Mouse (Mus musculus) layer of hippocampus, postnatal 10 days (tissue): Measurements from ENCODE around the gene Alk. TPM values are rescaled to one million over a fixed set of nuclear protein-coding genes. Genes with fewer than 3 reads are reported as not detected.

ENCODE experiments used
- DNase-seq, 2 experiments: peaks; one replicate each; pipeline ENCODE4 v3.0.0; 2021; ENCODE audit warnings: low spot score in 2 of 2
- long read RNA-seq: library from polyadenylated mRNA; stranded (forward); transcript quantifications from one replicate; pipeline ENCODE4 v2.0.0, GENCODE M21; 2023
- total RNA-seq, 2 experiments: library from RNA; stranded (reverse); gene quantifications; 2 replicates each; pipeline ENCODE4 v1.2.3; 2021

The Alk gene
- total RNA-seq, result 1 to 10 TPM; 8.4 to 9.5 TPM
- long read RNA-seq, partial matches to known transcripts, result 0 of 6 reads
- long read RNA-seq, other reads (novel, unspliced or antisense), result 6 of 6 reads

DNA sequence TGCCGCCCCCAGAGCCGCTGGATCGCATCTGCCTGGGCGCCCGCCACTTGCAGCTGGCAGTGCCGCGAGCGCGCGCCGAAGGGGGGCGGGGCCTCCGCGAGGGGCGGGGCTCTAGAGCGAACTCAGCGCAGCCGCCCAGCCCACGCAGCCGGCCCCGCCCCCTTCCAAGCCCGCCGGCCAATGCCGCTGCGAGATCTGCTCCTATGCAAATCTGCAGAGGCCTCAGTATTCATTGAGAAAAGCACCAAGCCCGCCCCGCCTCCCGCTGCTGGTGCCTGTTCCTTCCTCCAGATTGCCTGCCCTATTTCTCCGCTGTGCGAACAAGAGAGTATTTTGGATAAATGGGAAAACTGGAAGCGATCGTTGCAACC lies at the start of gene Alk:
Alk (minus strand) TSS at position 18 of the 371 bp plus-strand sequence.
- DNase-seq, result peak; percentile 84 to 93

DNA sequence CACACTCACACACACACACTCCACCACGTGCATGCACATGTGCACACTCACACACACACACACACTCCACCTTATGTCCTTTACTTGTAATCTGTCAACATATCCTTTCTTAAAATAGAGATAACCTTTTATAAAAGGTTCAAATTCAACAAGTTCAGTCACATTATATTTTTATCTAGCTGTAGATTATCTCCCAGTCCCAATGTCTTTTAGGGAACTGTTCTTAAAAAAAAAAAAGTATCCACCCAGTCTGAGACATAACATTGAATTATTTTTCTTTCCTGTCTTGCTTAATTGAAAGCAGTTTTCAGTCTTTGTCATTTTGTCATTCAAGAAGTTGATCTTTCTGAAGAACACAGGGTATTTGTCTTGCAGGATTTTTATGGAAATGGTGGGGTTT lies 48.4 kb upstream of the Alk start:
- no peak for DNase-seq

DNA sequence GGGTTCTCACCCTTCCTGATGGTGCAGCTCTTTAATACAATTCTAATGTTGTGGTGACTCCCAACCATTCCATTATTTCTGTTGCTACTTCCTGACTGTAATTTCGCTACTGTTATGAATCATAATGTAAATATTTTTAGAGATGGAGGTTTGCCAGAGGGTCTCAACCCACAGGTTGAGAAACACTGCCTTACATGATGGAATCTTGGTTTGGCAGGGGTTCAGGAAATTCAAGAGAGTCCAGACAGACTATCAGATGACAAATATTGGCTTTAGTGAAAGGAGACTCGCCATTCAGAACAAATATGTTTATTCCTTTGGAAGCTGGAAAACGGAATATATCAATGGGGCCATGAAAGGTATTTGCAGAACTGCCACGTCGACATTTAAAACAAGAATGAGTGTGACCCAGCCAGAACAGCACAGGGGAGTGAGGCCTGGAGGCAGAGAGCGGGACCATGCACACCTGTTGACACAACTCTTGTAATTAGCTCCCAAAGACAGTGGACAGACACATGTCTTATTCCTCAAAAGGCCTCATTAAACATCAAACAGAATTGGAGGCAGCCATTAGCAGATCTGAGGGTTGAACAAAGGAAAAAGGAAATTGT lies 44.3 kb upstream of the Alk start:
- DNase-seq, result no peak

DNA sequence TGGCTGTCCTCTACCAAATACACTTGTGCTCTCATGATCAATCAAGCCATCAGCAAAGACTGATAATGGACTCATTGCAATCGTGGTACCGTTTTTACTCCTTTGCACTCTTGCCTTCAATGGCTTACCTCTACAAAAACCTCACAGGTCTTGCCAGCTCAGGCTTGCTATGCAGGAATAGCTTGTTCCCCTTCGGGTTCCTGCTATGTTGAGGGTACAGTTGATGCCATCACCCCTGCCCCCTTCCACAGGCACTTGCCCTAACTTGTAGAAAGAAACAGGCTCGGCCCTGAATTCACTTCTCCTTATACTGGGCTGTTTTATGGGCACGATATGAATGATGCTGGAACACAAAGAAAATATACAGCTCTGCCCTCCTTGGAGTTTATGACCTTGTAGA lies 41.7 kb upstream of the Alk start:
- no peak for DNase-seq

DNA sequence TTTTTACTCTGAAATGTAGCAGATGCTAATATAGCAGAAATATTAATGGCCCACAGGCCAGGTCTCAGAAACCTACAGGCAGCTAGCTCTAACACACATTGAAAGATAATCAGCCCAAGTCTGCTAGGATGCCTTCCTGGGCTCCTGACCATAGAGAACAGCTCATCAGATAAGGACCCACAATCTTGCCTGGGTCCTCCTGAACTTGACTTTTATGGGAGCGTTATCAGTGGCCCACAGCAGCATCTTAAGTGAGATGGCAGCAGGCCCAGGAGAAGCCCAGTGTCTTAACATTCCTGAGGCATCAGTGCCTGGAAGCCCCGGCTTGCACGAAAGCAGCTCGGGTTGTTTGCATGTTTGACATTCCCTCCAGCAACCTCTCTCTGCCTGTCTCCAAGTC lies 35.7 kb upstream of the Alk start:
- no peak for DNase-seq

DNA sequence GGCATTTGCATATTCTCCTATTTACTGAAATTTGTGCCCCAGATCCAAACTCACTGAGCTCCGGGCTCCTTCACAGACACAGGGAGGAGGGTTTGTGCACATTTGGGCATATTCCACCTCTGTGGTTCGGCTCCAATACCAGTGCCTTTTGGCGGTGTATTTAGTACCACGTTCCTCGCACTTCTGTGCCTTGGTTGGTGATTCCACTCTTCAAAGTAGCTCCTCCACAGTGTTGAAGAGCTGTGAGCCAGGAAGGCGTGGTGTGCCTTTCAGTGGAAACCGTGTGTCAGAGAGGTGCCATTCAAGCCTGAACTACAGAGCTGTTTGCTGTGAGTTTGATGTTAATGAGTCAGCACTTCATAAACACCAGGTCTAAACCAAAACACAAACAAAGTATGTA lies 35.0 kb upstream of the Alk start:
- no peak for DNase-seq

DNA sequence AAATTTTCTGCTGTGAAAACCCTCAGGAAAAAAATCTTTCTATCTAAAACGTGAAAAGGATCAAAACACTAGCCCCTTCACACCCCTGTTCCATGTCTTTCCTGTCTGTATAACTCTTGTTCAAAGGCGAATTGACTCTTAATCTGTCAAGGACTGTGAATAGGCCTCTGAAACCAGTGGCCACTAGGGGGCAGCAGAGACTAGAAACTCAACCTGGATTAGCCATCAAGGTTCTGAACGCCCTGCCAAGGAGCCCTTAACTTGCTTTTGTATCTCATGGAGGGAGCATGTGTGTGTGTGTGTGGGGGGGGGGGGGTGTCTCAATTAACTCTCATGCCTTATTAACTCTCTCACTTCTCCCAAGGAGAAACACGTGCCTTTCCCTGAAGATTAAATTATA lies 1.8 kb upstream of the Alk start:
- peak; percentile 95 to 96 for DNase-seq

DNA sequence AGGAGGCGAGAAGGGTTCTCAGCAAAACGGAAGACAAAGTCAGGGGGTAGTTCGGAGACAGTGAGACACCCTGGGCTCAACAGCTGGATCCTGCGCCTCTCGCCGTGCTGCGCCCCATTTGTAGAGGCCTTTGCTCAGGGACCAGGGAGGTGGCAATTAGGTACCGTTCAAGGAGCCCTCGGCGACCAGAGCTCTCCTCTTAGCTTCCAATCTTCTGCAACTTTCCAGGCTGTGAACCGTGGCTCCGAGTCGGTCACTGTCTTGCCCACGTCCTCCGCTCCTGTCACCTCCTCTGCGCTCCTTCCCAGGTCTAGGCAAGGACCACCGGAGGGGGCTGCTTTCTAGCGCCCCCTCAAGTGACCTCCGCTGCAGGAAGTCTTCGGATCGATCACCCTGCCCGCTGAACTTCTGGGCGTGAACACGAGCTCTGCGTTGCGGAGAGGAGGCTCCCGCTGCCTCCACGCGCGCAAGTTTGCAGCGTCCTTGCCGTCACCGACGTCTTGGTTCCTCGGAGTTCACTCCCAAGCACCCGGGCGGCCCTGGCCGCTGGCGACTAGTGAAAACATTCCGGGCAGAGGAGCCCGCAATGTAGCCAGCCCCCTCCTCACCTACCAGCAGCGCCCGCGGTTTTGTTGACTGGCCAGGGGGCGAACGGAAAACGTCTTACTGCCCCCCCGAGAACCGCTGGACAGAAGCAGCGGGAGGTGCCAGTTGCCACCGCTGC lies 379 bp downstream of the Alk start:
- DNase-seq, result no peak

DNA sequence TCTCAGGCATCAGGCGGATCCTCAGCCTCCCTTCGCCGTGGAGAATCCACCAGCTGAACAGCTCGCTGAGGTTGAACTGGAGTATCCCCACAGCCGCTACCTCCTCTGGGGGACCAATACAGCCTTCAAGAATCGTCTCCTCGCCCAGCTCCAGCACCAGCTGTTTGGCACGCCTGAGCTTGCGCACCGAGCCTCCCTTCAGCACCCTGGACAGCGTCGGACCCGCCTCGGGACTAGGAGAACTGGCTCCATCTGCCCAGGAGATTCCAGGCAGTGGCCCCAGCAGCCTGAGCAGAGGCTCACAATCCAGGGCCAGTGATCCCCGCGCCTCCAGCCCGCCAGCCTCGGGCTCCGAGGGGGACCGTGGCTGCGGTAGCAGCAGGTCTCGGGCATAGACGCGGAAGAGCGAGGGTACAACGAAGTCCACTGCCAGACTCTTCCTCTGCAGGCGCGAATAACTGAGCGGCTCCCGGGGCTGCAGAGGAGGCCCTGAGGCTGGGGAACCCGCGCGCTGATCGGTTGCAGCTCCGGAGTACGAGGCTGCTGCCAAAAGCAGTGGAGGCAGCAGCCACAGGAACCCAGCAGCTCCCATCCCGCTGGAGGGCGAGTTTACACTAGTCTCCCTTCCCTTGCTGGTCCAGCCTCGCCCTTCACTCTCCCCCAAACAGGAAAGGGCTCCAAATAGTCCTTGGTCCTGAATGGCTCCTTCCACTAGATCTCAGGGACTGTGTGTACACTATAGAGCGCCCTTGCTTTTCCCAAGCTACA lies 1.1 kb downstream of the Alk start:
- peak; percentile 69 to 72 for DNase-seq

DNA sequence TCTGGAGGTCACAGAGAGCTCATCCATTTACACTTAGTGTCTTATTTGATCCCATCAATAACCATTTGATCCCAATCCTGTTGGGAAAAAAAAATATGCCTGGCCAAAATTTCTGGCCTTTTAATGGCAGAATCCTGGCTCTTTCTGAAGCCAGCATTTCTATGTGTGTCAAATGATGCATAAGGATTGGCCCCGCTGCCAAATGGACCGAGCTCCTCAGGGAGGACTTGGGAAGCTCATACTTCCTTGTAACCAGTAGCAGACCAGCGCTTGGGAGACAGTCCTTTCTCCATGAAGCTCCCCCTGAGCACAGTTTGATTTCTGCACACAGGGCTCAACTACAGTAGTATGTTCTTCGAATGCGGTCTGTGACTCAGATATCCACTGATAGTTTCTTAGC lies 3.6 kb downstream of the Alk start:
- no peak for DNase-seq

DNA sequence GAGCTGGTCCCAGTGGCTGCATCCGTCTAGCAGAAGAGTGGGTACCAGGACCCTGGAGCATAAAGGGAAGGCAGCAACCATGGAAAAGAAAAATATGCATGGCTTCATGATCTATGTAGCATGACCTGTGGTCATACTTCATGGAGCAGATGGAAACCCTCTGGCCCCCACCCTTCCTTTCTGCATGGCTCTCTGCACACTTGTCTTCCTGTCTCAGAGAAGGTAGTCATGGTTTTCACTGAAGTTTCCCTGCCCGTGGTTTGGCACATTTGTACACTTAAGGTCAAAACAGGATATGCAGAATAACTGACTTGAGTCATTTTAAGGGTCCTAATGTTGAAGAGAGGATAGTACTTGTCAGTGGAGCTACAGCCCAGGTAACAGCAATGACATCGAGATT lies 16.8 kb downstream of the Alk start:
- no peak for DNase-seq

DNA sequence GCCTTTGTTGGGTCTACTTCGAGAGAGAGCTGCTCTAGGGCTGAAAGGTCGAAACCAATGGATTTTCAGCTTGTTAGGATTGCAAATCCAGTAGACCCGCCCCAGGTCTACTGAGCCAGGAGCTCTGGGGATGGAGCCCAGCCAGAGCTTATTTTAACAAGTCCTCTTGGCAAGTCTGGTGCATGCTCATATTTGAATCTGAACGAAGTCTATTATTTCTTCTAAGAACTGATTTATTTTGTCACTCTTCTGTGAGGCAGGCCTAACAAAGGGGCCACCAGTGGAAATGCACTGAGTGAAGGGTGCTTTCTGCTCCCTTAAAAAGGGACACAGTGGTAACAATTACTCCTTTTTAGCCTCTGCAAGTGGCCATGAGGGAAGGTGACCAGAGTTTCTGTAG lies 24.3 kb downstream of the Alk start:
- peak; percentile 11 to 32 for DNase-seq

DNA sequence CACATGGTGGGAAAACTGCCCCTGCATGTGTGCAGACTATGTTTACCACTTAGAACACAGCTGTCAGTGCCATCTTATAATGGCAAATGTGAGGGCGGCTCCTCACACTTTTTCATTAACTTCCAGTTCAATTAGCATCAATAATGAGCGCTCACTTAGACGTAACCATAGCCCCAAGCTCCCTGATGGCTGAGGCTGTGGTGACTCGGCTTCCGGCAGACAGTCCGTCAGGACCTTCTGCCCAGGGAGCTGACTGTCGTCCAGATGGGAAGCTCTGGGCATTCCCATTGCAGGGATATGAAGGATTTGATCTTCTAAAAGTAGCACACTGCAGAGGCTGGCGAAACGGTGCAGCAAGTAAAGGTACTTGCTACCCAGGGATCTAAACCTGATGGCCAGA lies 25.1 kb downstream of the Alk start:
- no peak for DNase-seq

DNA sequence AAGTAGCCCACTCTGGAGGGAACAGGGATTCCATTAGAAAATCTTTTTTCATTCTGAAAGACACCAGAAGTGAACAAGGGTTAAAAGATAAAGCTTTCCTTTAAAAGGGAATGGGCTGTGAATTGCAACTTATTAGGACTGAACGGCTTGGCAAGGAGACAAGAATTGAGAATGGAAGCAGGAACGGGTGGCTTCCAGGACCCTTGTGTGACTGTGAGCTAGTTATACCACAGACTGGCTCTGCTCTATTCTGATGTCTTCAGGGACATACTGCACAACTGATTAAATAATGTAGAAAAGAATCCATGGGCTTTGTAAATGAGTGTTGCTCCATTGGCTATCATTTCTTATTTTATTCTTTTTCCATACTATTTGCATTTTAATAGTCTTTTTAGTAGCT lies 33.0 kb downstream of the Alk start:
- no peak for DNase-seq

DNA sequence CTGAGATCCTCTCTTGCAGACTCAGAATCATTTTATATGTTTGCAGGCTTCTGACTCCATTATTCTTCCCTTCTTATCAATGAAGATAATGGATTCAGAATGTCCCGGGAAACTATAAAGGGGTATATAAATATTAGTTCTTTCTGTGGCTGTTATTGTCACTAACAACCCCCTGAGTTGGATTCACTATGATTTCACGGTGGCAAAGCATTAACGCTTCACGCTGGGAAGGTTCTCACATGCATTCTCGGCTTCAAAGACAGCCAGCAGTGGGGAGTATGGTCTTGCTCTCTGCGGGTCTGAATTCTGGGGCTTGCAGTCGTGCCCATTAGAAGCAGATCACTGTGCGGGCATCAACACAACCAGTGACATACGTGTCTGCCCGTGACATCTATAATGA lies 34.9 kb downstream of the Alk start:
- DNase-seq, result no peak

DNA sequence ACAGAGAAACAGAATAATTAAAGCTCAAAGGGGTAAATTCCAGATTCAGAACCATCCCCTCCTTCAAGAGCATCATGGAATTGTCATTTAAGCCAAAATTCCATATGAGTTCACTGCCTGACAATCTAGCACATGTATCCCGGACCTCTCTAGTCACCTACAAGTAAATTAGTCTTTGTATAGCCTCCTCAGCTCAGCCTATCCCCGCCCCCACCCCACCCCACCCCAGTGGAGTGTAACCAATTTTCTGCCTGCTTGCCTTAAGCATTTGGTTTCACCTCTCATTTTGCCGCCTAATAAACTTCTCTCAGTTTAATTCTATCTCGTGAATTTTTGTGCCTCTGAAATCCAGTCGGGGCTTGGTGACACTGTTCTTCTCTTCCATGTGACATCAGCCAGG lies 41.0 kb downstream of the Alk start:
- no peak for DNase-seq

DNA sequence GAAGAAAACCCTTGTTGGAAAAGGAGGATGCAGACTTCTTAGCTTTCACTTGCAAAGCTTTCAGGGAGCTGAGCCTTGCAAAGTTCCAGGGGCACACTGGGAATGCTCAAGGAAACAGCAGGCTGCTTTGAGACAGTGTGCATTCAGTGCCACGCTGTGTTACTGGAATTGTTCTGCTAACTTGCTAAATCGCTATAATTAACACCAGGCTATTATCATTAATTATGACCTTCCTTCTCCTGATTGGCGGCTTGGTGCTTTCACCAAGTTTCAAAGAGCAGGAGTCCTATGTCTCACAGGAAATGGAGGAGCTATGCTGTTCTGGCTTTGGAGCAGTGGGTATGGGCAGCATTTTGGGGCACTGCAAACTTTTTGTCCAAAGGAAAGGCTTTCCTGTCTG lies 43.0 kb downstream of the Alk start:
- no peak for DNase-seq

DNA sequence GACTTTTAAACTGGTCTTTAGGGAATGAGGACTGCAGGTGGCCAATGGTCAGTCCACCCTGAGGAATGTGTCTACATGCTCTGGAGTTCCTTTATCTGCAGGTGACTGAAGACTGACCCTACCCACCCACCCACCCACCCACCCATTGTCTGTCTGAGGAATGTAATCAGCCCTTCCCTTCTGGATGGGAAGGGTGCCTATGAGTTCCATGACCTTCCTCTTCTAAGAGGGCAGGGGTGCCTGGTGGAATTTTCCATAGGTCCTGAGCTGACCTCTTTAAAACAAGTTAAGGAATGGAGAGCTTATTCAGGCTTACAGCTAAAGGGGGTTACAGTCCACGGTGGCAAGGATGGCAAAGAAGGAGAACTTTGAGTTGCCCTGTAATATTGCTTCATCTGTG lies 43.7 kb downstream of the Alk start:
- DNase-seq, result no peak

DNA sequence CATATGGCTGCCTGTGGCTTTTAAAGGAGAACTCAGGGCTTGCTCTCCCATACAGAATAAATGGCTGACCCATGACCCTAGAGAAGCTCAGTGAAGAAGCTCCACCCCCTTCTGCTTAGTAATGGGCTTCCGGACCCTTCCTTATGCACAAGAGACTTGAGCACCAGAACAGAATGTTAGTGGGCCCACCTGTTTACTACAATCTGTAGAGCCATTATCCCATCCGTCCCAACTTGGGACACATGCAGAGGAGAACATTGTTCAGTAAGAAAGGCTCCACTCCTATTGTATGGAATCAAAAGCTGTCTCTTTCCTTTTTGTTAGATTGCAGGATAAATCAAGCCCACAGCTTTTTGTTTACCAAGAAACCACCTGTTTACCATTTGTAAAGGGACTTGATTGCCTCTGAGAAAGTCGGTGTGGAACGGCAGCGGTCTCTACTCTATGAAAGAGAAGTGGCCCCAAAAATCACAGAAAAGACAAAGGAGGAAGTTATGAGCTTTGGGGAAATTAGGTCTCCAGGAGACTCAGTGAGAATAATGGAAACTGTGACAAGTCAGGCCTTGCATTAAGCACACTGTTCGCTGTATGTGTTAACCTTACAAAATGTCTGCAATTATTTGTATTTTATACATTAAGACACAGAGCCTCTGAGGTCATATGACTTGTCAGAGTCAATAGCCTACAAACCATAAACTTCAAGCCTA lies 47.2 kb downstream of the Alk start:
- DNase-seq, result no peak

DNA sequence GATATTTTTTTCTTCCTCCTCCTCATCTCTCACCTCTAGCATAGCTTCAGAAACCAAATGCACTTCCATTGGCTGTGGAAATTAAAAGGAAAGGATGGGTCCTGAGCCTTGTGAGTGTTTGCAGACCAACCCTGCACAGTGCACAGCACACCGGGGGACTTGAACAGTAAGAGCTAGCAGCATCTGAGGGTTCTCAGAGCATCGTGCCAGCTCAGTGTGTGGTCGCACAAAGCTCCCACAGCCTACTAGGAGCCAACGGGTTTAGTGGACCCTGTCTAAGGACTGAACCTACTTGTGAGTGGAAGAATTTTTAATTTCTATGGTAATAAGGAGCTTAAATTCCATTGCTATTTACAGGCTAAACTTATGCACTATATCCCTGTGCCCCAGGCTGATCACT lies 58.2 kb downstream of the Alk start:
- DNase-seq, result no peak

DNA sequence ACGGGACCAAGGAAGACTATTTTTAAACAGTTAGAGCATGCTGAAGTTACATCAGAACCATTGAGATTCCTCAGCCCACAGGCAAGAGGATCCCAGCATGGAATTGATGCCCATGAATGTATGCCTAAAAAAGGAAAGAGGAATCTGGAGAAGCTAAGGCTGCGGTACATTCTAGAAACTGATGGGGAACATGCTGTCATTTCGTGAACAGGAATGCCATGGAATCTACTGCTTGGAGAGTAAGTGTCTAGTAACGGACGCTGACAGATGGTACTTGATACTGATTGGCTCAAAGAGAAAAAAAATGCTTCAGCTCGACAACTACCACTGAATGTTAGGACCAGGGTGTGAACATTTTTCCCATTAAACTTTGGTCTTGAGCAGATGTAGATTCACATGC lies 69.1 kb downstream of the Alk start:
- DNase-seq, result no peak

DNA sequence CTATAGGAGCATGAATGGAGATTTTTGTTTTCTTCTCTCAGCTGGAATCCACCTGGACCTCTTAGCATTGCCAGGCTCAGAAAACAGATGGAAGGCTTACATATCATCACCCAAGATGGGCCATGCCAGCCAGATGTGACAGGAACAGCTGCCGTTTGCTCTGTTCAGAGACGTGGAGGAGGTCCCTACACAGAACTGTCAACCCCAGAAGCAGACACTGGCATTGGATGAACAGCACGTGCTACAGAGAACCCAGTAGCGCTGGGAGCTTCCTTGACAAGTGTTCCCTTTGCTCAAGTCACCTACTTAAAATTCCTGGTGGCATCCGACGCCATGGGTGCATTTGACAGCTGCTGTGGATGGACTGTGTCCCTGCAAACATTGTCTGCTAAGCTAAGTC lies 72.2 kb downstream of the Alk start:
- no peak for DNase-seq
